Mouse (Mus musculus) gastrocnemius, adult 18-20 months (tissue): ENCODE measurements around the gene Gm44579. TPM values are rescaled to one million over a fixed set of nuclear protein-coding genes. Genes with fewer than 3 reads are reported as not detected.

Source experiments
- total RNA-seq, 2 experiments: library from RNA; stranded (reverse); gene quantifications; 2 replicates each; pipeline ENCODE4 v1.2.3; 2021

The Gm44579 gene
- total RNA-seq, 2 experiments from 2014 or later = not detected

Other genes with a start within 250 kb of the Gm44579 start
- under 1 TPM; 0.19 to 0.37 TPM for gene Col2a1, start 216.3 kb downstream of the Gm44579 start, total RNA-seq
- gene Pfkm, start 128.4 kb downstream of the Gm44579 start, total RNA-seq = 1,000 to 10,000 TPM; 2,870 to 2,899 TPM
- 1 to 10 TPM; 6.1 to 6.3 TPM for gene Senp1, start 127.2 kb downstream of the Gm44579 start, total RNA-seq
- 100 to 1,000 TPM; 113 to 114 TPM for gene Asb8, start 55.4 kb downstream of the Gm44579 start, total RNA-seq
- gene Ccdc184, start 53.8 kb downstream of the Gm44579 start, total RNA-seq = not detected
- gene Olfr288, start 25.4 kb downstream of the Gm44579 start, total RNA-seq = not detected
- gene Olfr287, start 79 bp upstream of the Gm44579 start, total RNA-seq = not detected
- gene Olfr286, start 13.5 kb upstream of the Gm44579 start, total RNA-seq = not detected
- gene H1fnt, start 36.3 kb upstream of the Gm44579 start, total RNA-seq = not detected
- 10 to 100 TPM in 1 of 2 experiments, 1 to 10 TPM in 1; 9.5 to 14.4 TPM for gene Zfp641, start 75.2 kb upstream of the Gm44579 start, total RNA-seq
- not detected for gene Olfr285, start 96.4 kb upstream of the Gm44579 start, total RNA-seq
- gene Olfr284, start 120.0 kb upstream of the Gm44579 start, total RNA-seq = not detected
- not detected for gene Olfr283, start 160.0 kb upstream of the Gm44579 start, total RNA-seq
- gene Olfr282, start 210.2 kb upstream of the Gm44579 start, total RNA-seq = not detected
- not detected for gene Olfr281, start 231.6 kb upstream of the Gm44579 start, total RNA-seq
- not detected for gene OR5BS1P, start 248.9 kb upstream of the Gm44579 start, total RNA-seq